Mouse (Mus musculus) adrenal gland, adult 18-20 months (tissue): ENCODE measurements around the gene Pank3. TPM values are rescaled to one million over a fixed set of nuclear protein-coding genes. Genes with fewer than 3 reads are reported as not detected.
A peak's percentile ranks its signal among the peaks of the same experiment; 100 is the strongest.
"Not testable (repeated sequence)": the region's sequence is repeated elsewhere in the genome, so short reads cannot be mapped to it uniquely, and the experiment has no call there.

Experiments used
- DNase-seq, 2 experiments: peaks; one replicate each; pipeline ENCODE4 v3.0.0; 2021 to 2022; ENCODE audit warnings: low spot score in 2 of 2
- total RNA-seq, 2 experiments: library from RNA; stranded (reverse); gene quantifications; 1 replicate in 1 of 2; 2 replicates in 1 of 2; pipeline ENCODE4 v1.2.3; 2021

Gene Pank3
- total RNA-seq, 2 experiments from 2014 or later = 70.0 to 83.8 TPM

GRCm38 (mm10) chr11:35775606-35776005, 6.3 kb downstream of the Pank3 start:
- DNase-seq = no peak

DNA sequence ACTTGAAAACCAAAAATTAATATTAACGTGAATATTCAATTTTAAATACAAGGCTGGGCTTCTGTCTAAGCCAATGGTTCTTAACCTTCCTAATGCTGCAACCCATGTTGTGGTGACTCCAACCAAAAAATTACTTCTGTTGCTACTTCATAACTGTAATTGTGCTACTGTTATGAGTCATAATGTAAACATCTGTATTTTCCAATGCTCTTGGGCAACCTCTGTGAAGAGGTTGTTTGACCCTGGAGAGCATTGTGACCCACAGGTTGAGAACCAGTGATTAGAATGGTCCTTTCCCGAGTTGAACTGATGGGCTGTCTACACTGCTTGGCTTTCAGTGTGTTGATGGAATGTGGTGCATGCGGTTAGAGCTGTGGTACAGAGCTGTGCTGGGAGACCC, 7.2 kb downstream of the Pank3 start:
- DNase-seq = no peak

- DNase-seq = no peak
These were observed 11.1 kb downstream of the Pank3 start for GRCm38 (mm10) chr11:35780336-35780735.

GRCm38 (mm10) chr11:35782444-35782843, 13.2 kb downstream of the Pank3 start:
- no peak for DNase-seq

DNA sequence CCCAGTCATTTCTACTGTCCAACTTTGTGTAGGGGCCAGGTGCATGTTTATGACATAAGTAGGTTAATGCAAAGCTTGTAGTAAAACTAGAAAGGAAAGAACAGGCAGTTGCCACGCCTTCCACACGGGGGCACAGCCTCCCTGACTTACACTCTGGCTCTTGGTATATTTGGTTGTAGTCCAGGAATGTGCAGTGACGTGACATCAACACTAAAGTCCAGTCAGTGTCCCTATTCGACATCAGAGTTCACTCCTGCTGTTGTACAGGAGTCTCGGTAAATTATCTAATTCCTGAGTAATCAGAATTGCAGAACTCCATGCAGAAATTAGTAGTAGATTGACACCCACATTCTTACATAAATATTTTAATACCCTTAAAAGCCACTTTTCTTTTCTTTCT, 13.8 kb downstream of the Pank3 start:
- DNase-seq = no peak

GRCm38 (mm10) chr11:35784002-35784401, 14.7 kb downstream of the Pank3 start:
- DNase-seq = no peak

DNA sequence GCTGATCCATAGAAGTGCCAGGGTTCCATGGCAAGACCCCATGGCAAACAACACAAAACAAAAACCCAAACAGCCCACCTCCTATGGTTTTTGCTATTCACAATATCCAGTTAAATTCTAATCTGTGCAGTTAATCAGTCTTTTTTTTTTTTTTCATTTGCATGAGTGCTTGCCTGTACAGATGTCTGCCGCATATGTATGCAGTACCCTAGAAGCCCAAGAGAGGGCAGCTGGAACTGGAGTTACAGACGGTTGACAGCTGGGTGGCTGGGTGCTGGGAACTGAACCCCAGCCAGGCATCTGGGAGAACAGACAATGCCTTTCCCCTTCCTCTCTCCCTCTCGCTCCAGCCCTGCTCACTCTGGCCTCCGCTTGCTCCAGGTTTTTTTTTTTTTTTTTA, 15.3 kb downstream of the Pank3 start:
- DNase-seq = no peak

GRCm38 (mm10) chr11:35788443-35788842, 19.2 kb downstream of the Pank3 start:
- DNase-seq = no peak

GRCm38 (mm10) chr11:35792800-35793199, 23.5 kb downstream of the Pank3 start:
- not testable (repeated sequence) for DNase-seq

GRCm38 (mm10) chr11:35797751-35798494, 28.6 kb downstream of the Pank3 start:
- DNase-seq = no peak

- no peak for DNase-seq
These were observed 29.2 kb downstream of the Pank3 start for GRCm38 (mm10) chr11:35798495-35798820.

GRCm38 (mm10) chr11:35798874-35799273, 29.6 kb downstream of the Pank3 start, which contains the start of gene Fbll1:
TSS of gene Fbll1 (minus strand) at chr11:35798884.
- peak in 1 of 2 experiments; percentile 28 for DNase-seq

DNA sequence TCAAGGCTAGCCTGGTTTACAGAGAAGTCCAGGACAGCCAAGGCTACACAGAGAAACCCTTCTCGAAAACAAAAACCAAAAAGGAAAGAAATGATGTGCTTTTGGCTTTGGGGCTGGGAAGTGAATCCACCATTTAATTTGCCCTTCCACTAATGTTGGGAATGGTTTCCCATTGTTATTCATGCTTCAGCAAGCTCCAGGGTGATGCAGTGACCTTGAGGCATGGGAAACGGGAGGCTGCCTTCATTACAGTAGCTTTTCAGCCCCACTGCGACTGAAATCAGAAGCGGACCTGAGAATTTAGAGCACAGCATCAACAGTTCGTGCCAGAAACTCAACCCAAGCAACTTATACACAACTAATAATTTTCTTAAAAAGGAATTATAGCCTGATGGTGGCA, 32.0 kb downstream of the Pank3 start:
- no peak for DNase-seq

- no peak for DNase-seq
These were observed 42.2 kb downstream of the Pank3 start for GRCm38 (mm10) chr11:35811458-35811857.

DNA sequence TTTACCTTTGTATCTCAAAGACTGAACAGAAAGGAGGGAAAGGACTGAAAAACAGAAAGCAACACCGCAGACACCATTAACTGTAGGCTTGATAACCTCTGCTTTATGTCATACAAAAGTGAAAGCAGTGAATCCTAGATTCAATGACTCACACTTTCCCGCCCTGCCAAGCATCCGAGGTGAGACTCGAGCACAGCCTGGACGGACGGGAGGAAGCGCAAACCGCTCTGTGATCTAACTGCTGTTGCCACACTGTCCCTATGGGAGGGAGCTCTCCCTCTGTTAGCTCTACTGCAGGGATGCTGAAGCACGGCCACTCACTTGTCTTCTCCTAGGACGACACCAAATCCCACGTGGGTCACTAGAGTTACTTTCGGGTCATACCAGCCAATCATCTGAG, 47.0 kb downstream of the Pank3 start:
- no peak for DNase-seq

GRCm38 (mm10) chr11:35827714-35828113, 58.4 kb downstream of the Pank3 start:
- DNase-seq = no peak

DNA sequence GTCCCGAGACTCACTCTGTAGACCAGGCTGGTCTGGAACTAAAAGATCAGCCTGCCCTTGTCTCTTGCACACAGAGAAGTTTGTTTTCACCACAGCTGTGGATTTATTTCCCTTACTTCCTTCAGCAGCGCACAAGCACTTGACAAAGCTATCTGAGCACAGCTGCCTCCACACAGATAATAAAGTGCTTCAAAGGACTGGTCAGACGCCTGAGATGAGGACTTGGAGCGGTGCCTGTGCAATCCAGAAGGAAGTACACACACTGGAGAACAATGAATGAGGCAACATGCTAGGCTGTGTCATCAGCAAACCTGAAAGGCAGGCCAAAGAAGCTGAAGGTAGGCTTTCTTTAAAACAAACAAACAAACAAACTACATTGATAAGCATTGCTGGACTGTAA, 62.9 kb downstream of the Pank3 start:
- DNase-seq = no peak

- no peak for DNase-seq
These were observed 64.0 kb downstream of the Pank3 start for GRCm38 (mm10) chr11:35833270-35833669.

DNA sequence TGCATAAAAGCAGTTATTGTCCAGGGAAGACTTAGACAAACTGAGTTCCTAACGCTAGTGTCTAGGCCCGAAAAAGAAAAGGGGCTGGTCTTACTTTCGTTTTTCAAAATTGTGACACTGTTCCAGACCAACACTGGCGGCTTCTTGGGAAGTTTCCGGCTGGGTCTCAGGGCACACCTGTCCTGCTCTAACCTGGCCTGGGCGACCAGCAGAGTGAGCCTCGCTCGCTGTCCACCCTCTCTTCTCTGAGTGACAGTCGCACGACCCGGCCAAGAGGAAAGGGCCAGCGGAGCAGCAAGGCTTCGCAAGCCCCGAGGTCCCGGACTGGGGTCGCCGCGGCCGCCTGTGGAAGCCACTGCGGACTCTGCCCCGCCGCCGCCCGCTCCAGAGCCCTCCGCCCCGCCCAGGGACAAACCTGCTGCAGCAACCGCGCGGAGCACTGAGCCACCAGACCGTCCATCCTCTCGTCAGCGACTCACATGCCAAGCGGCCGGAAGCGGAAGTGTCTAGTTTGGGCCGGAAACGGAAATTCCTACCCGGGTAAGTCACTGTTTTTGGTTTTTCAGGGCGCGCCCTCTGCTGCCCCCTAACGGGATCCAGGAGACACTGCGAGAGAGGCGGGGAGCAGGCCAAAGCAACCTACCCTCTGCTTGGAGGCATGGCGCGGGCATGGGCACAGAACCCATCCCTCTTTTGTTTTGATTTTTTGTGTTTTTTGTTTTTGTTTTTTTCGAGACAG, 64.9 kb downstream of the Pank3 start, which contains the start of gene Rars:
Rars (minus strand) TSS at position 485 of the 739 bp plus-strand sequence.
- DNase-seq = peak; percentile 90 to 93

GRCm38 (mm10) chr11:35837156-35838126, 68.2 kb downstream of the Pank3 start:
- no peak for DNase-seq
